Mouse (Mus musculus): ENCODE results near the gene Cxcr5. TPM values are rescaled to one million over a fixed set of nuclear protein-coding genes. Genes with fewer than 3 reads are reported as not detected.
A peak's percentile ranks its signal among the peaks of the same experiment; 100 is the strongest.

Cxcr5 gene
- polyA plus RNA-seq, 1 experiment from 2014 or later, result 0.17 TPM

DNA sequence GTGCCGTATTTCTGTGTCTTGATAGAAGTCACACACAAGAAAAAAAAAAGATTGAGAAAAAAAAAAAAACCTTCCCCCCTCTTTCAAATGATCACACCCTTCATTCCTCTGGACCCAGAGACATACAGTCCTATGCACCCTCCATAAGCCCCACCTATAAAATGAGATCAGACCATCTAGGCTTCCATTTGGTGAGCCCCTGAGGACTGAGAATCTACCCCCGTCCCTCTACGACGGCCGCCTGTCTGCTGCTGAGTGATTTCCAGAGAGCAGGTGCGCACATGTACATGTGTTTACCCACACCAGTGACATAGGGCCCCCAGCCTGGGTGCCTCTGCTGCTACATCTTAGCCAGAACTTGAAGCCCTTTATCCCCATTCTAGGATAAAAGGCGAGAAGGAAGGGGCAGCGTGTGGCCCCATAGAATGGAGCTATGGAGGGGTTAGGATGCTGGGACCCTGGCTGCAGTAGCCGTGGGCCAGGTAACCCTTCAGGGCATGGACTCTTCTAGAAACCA, 51.3 kb downstream of the Cxcr5 start:
- Histone ChIP-seq H3K4me2 (replicated peaks; ENCODE audit: low read depth, low read length) (peak overlapping the region; percentile 60; the same call in 1 of the 2 replicates), H3K36me3 (ENCODE audit: insufficient read depth, low read length) (peaks cover 32% of the 10 kb centered on the region), H3K4me3 (ENCODE audit: low read depth, low read length) (no peak overlapping the region), H3K9me3 (ENCODE audit: low read length) (no peaks in the 10 kb centered on the region), H3K4me1 (ENCODE audit: insufficient read depth, low read depth, low read length) (peaks cover 26% of the 10 kb centered on the region; the same call in 1 of the 2 replicates), H3K27ac (ENCODE audit: low read length) (peak overlapping the region; percentile 78), H3K9ac (replicated peaks; ENCODE audit: low read depth) (no peak overlapping the region), H3K27me3 (replicated peaks; ENCODE audit: insufficient read depth, low read length) (no peaks in the 10 kb centered on the region)
- WGBS, result 34% methylated on average over 9 of the region's 9 CpGs
- ATAC-seq (no peak), DNase-seq (ENCODE audit: low spot score) (no peak)
- no peak; the same call in 1 of the 2 replicates for TF ChIP-seq EP300 (IDR thresholded peaks at IDR 0.05)
- TF ChIP-seq CTCF (IDR thresholded peaks at IDR 0.05), result no peak

DNA sequence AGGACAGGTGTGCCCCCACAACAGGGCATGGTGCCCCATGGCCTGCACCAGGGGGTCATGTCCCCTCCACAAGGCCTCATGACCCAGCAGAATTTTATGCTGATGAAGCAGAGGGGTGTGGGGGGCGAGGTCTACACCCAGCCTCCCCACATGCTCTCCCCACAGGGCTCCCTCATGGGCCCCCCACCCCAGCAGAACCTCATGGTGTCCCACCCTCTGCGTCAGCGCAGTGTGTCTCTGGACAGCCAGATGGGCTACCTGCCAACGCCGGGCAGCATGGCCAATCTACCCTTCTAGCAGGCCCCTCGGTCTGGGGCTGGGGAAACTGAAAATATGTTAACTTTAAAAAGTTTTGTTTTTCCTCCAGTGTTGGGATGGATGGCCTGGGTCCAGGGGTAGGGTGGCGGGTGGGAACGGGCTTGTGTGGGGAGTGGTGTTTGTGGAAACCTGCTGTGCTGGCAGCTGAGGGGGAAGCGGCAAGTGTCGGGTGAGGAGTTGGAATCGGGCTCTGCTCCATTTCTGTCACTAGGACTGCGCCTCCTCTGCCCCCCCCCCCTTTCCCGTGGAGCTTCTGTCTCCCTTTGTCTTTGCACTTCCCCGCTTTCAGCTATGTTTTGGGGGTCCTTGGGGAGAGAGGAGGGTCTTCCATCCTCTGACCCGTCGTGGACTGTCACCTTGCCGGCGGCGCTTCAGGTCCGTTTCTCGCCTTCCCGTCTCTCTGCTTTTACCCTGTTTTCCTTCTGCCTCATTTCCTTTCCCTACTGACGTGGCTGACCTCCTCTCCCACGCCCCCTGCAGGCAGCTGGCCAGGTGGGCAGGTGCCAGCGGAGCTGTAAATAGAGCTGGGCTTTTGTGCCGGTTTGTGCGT, 52.0 kb downstream of the Cxcr5 start:
- H3K9me3 ChIP-seq (ENCODE audit: low read length), result no peaks in the 10 kb centered on the region
- peak overlapping the region; percentile 78 for H3K27ac ChIP-seq (ENCODE audit: low read length)
- ATAC-seq (peak; percentile 66), DNase-seq (ENCODE audit: low spot score) (peak; percentile 93)
- 8% methylated on average over 26 of the region's 27 CpGs for WGBS
- TF ChIP-seq CTCF (IDR thresholded peaks at IDR 0.05), result peak; percentile 76
- 0 out of 2 replicates have a peak, but pooled peaks have one; percentile 24 for TF ChIP-seq EP300 (IDR thresholded peaks at IDR 0.05)
- H3K27me3 ChIP-seq (replicated peaks; ENCODE audit: insufficient read depth, low read length), result no peaks in the 10 kb centered on the region
- H3K9ac ChIP-seq (replicated peaks; ENCODE audit: low read depth), result peak overlapping the region; percentile 23; the same call in 1 of the 2 replicates
- H3K4me3 ChIP-seq (ENCODE audit: low read depth, low read length), result peak overlapping the region; percentile 37
- peaks cover 34% of the 10 kb centered on the region for H3K36me3 ChIP-seq (ENCODE audit: insufficient read depth, low read length)
- H3K4me2 ChIP-seq (replicated peaks; ENCODE audit: low read depth, low read length), result peak overlapping the region; percentile 60
- peaks cover 26% of the 10 kb centered on the region; the same call in 1 of the 2 replicates for H3K4me1 ChIP-seq (ENCODE audit: insufficient read depth, low read depth, low read length)

DNA sequence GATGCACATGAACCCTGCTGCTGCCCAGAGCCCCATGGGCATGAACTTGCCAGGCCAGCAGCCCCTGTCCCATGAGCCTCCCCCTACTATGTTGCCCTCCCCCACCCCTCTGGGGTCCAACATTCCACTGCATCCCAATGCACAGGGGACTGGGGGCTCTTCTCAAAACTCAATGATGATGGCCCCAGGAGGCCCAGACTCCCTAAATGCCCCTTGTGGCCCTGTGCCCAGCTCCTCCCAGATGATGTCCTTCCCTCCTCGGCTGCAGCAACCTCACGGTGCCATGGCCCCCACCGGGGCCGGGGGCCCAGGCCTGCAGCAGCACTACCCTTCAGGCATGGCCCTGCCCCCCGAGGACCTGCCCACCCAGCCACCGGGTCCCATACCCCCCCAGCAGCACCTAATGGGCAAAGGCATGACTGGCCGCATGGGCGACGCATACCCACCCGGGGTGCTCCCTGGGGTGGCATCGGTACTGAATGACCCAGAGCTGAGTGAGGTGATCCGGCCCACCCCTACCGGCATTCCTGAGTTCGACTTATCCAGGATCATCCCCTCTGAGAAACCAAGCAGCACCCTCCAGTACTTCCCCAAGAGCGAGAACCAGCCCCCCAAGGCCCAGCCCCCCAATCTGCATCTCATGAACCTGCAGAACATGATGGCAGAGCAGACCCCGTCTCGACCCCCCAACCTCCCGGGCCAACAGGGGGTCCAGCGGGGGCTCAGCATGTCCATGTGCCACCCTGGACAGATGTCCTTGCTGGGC, 52.8 kb downstream of the Cxcr5 start:
- Histone ChIP-seq H3K4me1 (ENCODE audit: insufficient read depth, low read depth, low read length) (peaks cover 26% of the 10 kb centered on the region; the same call in 1 of the 2 replicates), H3K27me3 (replicated peaks; ENCODE audit: insufficient read depth, low read length) (no peaks in the 10 kb centered on the region), H3K27ac (ENCODE audit: low read length) (no peak overlapping the region), H3K9ac (replicated peaks; ENCODE audit: low read depth) (peak overlapping the region; percentile 23; the same call in 1 of the 2 replicates), H3K36me3 (ENCODE audit: insufficient read depth, low read length) (peaks cover 34% of the 10 kb centered on the region), H3K4me3 (ENCODE audit: low read depth, low read length) (no peak overlapping the region), H3K9me3 (ENCODE audit: low read length) (no peaks in the 10 kb centered on the region), H3K4me2 (replicated peaks; ENCODE audit: low read depth, low read length) (peak overlapping the region; percentile 60)
- no peak for ATAC-seq
- TF ChIP-seq EP300 (IDR thresholded peaks at IDR 0.05) (no peak), CTCF (IDR thresholded peaks at IDR 0.05) (no peak)
- no peak for DNase-seq (ENCODE audit: low spot score)
- WGBS, result 75% methylated on average over 18 of the region's 19 CpGs

- Histone ChIP-seq H3K4me1 (ENCODE audit: insufficient read depth, low read depth, low read length) (peaks cover 26% of the 10 kb centered on the region; the same call in 1 of the 2 replicates), H3K36me3 (ENCODE audit: insufficient read depth, low read length) (peaks cover 34% of the 10 kb centered on the region)
- ATAC-seq, result no peak
Measured at GRCm38 (mm10) chr9:44508124-44508619, 53.5 kb downstream of the Cxcr5 start.

GRCm38 (mm10) chr9:44507345-44507744, 54.3 kb downstream of the Cxcr5 start:
- DNase-seq (ENCODE audit: low spot score) (no peak), ATAC-seq (no peak)
- H3K9ac ChIP-seq (replicated peaks; ENCODE audit: low read depth), result no peak overlapping the region
- H3K4me2 ChIP-seq (replicated peaks; ENCODE audit: low read depth, low read length), result no peak overlapping the region
- WGBS, result 88% methylated on average over 6 of the region's 6 CpGs
- peaks cover 26% of the 10 kb centered on the region; the same call in 1 of the 2 replicates for H3K4me1 ChIP-seq (ENCODE audit: insufficient read depth, low read depth, low read length)
- peaks cover 34% of the 10 kb centered on the region for H3K36me3 ChIP-seq (ENCODE audit: insufficient read depth, low read length)
- H3K27ac ChIP-seq (ENCODE audit: low read length), result no peak overlapping the region
- H3K9me3 ChIP-seq (ENCODE audit: low read length), result no peaks in the 10 kb centered on the region
- no peaks in the 10 kb centered on the region for H3K27me3 ChIP-seq (replicated peaks; ENCODE audit: insufficient read depth, low read length)
- TF ChIP-seq EP300 (IDR thresholded peaks at IDR 0.05) (no peak), CTCF (IDR thresholded peaks at IDR 0.05) (no peak)
- no peak overlapping the region for H3K4me3 ChIP-seq (ENCODE audit: low read depth, low read length)

More at GRCm38 (mm10) chr9:44508124-44508619, 53.5 kb downstream of the Cxcr5 start:
- no peak overlapping the region for H3K4me3 ChIP-seq (ENCODE audit: low read depth, low read length)
- DNase-seq (ENCODE audit: low spot score), result no peak
- TF ChIP-seq CTCF (IDR thresholded peaks at IDR 0.05), result no peak
- WGBS, result 79% methylated on average over 18 of the region's 18 CpGs
- no peaks in the 10 kb centered on the region for H3K27me3 ChIP-seq (replicated peaks; ENCODE audit: insufficient read depth, low read length)
- no peak overlapping the region for H3K4me2 ChIP-seq (replicated peaks; ENCODE audit: low read depth, low read length)
- H3K27ac ChIP-seq (ENCODE audit: low read length), result no peak overlapping the region
- no peaks in the 10 kb centered on the region for H3K9me3 ChIP-seq (ENCODE audit: low read length)
- H3K9ac ChIP-seq (replicated peaks; ENCODE audit: low read depth), result no peak overlapping the region

All from lung, postnatal 0 days (tissue).